Mouse (Mus musculus): ENCODE measurements at regions not wholly inside any gene's neighbourhood (a gene's known extent, or its start where the extent isn't known, plus 50 kb on each side); places are given as distances from the start of the nearest gene placed in this dataset.
"Not testable (repeated sequence)": the region's sequence is repeated elsewhere in the genome, so short reads cannot be mapped to it uniquely, and the experiment has no call there.

DNA sequence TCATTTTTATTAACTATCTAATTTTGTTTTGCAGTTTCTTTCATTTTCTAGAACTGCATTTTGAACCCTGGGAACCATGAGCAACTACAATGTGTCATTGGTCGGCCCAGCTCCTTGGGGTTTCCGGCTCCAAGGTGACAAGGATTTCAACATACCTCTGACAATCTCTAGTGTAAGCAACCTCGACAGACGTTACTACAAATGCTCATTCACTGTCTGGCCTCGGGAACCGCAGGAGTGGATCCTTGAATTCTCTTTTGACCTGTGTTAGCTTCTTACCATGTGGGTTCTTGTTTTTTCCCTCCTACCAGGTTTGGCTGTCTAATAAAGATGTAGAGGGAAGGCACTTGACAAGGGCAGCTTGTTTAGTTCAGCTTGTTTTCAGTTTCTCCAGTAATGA, 89.3 kb upstream of the Tnfrsf8 start:
- not testable (repeated sequence) for H3K27ac ChIP-seq (replicated peaks); H3K9ac ChIP-seq; H3K4me1 ChIP-seq; H3K4me3 ChIP-seq (replicated peaks); ATAC-seq (ENCODE audit: insufficient number of reproducible peaks, low FRiP score, low TSS enrichment, low read depth); H3K9me3 ChIP-seq (replicated peaks); H3K36me3 ChIP-seq; H3K4me2 ChIP-seq (replicated peaks); H3K27me3 ChIP-seq
- 77% methylated on average over 6 of the region's 6 CpGs for WGBS

DNA sequence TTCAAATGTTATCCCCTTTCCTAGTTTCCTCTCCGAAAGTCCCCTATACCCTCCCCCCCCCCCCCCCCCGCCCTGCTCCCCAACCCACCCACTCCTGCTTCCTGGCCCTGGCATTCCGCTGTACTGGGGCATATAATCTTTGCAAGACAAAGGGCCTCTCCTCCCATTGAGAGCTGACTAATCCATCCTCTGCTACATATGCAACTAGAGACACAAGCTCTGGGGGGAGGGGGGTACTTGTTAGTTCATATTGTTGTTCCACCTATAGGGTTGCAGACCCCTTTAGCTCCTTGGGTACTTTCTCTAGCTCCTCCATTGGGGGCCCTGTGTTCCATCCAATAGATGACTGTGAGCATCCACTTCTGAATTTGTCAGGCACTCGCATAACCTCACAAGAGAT, 63.9 kb upstream of the Tnfrsf8 start:
- H3K9ac ChIP-seq; ATAC-seq (ENCODE audit: insufficient number of reproducible peaks, low FRiP score, low TSS enrichment, low read depth); H3K27ac ChIP-seq (replicated peaks); H3K36me3 ChIP-seq; H3K4me1 ChIP-seq; H3K27me3 ChIP-seq; H3K4me2 ChIP-seq (replicated peaks); H3K9me3 ChIP-seq (replicated peaks); H3K4me3 ChIP-seq (replicated peaks): not testable (repeated sequence)
- WGBS: 79% methylated on average over 3 of the region's 4 CpGs

DNA sequence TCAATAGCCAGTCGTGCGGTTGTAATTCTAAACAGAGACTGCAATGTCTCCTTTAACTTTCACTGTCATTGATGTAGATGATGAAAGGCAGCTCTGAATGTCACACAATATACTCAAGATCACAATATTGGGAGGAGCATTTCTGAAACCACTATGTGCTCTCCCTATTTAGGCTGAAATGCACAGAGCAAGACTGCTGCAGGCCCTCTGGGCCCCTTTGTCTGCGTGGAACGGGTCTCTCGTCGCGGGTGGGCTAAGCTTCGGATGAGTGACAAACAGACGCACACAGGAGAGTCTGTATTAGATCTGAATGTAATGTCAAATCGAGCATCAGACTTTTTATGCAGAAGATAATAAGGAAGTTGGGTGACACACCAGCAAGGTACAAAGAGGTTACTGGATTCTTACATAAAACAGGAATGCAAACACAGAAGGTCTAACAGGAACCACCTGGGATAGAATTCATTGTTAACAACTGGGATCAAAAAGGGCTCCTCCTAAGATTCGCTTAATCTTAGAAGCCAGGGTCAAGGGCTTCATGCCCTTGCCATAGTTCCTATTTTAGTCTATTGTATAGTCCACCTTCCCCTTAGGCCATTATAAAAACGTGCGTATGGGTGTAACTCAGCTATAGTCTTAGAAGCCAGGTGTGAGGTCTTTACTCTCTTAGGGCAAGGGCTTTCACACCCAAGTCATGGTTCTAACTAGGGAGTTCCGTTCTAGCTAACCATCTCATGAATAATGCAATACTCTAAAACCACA, 62.5 kb upstream of the Tnfrsf8 start:
- not testable (repeated sequence) for H3K4me1 ChIP-seq; H3K27ac ChIP-seq (replicated peaks); H3K4me2 ChIP-seq (replicated peaks); H3K4me3 ChIP-seq (replicated peaks); H3K9ac ChIP-seq; ATAC-seq (ENCODE audit: insufficient number of reproducible peaks, low FRiP score, low TSS enrichment, low read depth); H3K36me3 ChIP-seq; H3K9me3 ChIP-seq (replicated peaks); H3K27me3 ChIP-seq
- 86% methylated on average over 13 of the region's 14 CpGs for WGBS

DNA sequence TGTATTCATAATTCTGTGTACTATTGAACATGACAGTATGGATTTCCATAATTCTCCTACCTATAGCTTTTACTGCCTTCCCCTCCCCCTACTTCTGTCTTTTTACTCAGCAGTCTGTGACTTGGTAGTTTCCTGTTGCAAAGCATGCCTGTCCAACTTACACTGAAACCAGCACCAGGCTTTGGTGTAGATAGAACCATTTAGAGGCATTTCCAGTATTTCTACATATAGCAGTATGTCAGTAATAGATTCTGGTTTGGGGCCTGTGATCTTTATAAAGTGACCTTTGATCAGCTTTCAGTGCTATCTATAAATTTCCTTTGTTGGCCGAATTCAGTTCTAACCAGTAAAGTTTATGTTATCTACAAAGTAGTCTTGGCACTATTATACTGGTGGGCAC, 54.8 kb upstream of the Tnfrsf8 start:
- no peaks in the 10 kb centered on the region for H3K36me3 ChIP-seq
- H3K4me2 ChIP-seq (replicated peaks): no peak overlapping the region
- no peaks in the 10 kb centered on the region for H3K9me3 ChIP-seq (replicated peaks)
- no peak overlapping the region for H3K27ac ChIP-seq (replicated peaks)
- no peaks in the 10 kb centered on the region for H3K4me1 ChIP-seq
- no peak overlapping the region for H3K4me3 ChIP-seq (replicated peaks)
- H3K9ac ChIP-seq: no peak overlapping the region
- ATAC-seq (ENCODE audit: insufficient number of reproducible peaks, low FRiP score, low TSS enrichment, low read depth): no peak
- no peaks in the 10 kb centered on the region for H3K27me3 ChIP-seq
- 78% methylated on average over 1 of the region's 1 CpGs for WGBS

DNA sequence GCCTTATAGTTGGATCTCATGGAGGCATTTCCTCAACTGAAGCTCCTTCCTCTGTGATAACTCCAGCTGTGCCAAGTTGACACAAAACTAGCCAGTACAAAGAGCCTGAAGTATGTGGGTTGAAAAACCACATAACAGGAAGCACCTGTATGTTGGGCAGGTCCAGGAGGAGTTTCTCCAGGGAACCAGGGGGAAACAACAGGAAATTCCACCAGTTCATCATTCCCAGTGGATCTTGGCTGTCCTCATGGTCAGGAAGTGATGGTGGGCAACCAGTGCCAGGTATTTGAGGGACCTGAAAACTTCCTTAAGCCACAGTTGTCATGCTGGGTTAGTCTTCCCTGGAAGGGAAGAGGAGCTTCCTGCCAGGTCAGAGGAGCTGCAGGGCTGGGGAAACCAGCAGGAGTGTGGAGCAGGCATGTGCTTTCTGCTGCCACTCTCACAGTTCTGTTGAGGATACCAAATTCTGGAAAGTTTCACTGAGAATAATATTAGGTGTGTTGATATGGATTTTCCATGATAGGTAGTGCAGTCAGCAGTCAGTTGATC, 52.4 kb upstream of the Tnfrsf8 start:
- no peaks in the 10 kb centered on the region for H3K9me3 ChIP-seq (replicated peaks)
- no peak overlapping the region for H3K9ac ChIP-seq
- no peak for ATAC-seq (ENCODE audit: insufficient number of reproducible peaks, low FRiP score, low TSS enrichment, low read depth)
- no peaks in the 10 kb centered on the region for H3K27me3 ChIP-seq
- H3K4me2 ChIP-seq (replicated peaks): no peak overlapping the region
- no peaks in the 10 kb centered on the region for H3K36me3 ChIP-seq
- no peak overlapping the region for H3K27ac ChIP-seq (replicated peaks)
- H3K4me1 ChIP-seq: no peaks in the 10 kb centered on the region
- no peak overlapping the region for H3K4me3 ChIP-seq (replicated peaks)

DNA sequence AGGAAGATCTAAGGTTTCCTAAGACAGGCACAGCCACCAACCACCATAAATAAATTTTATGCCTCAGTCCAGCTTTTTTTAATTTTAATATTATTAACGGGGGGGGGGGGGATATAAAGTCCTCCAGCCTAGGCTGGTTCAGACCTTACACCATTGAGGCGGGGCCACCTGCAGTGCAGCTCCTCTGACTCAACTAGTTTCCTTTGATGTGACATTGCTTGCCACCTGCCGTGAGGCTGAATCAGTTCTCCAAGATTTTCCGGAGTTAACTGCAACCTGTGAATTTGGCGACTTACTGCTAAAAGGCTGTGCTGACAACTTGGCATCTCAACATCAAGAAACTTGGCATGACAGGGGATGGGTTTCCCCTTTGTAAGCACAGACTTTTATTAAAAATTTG, 51.3 kb upstream of the Tnfrsf8 start:
- no peaks in the 10 kb centered on the region for H3K36me3 ChIP-seq
- 29% methylated on average over 5 of the region's 5 CpGs for whole genome bisulfite sequencing
- no peak for ATAC-seq (ENCODE audit: insufficient number of reproducible peaks, low FRiP score, low TSS enrichment, low read depth)
- H3K27ac ChIP-seq (replicated peaks): no peak overlapping the region
- no peak overlapping the region for H3K4me3 ChIP-seq (replicated peaks)
- H3K4me2 ChIP-seq (replicated peaks): no peak overlapping the region
- H3K27me3 ChIP-seq: no peaks in the 10 kb centered on the region
- H3K4me1 ChIP-seq: no peaks in the 10 kb centered on the region
- H3K9me3 ChIP-seq (replicated peaks): no peaks in the 10 kb centered on the region
- no peak overlapping the region for H3K9ac ChIP-seq

DNA sequence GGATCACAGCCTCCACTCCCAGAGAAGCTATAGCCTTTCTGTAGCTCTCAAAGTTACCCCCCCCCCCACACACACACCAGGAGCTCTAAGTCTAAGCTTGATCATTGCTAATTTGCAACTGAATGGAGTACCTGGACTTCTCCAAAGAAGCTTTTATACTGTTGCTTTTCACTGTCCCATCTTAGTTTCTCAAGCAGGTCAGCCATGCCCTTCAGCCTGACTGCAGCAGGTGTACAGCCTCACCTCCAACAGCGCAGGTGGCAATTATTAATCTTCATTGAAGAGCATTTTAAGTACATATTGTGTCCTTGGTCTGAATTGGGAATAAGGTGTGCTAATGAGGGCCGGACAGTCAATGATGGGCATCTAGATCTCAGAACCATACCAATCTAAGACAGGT, 50.8 kb upstream of the Tnfrsf8 start:
- not testable (repeated sequence) for H3K27ac ChIP-seq (replicated peaks); H3K9me3 ChIP-seq (replicated peaks); ATAC-seq (ENCODE audit: insufficient number of reproducible peaks, low FRiP score, low TSS enrichment, low read depth); H3K36me3 ChIP-seq; H3K4me2 ChIP-seq (replicated peaks); H3K4me3 ChIP-seq (replicated peaks); H3K4me1 ChIP-seq; H3K27me3 ChIP-seq; H3K9ac ChIP-seq
- 88% methylated on average over 2 of the region's 2 CpGs for WGBS

All from embryonic facial prominence, embryonic 15.5 days (tissue).